Mouse (Mus musculus) ES-Bruce4 (cell line): Measurements from ENCODE around the gene Pigq. TPM values are rescaled to one million over a fixed set of nuclear protein-coding genes. Genes with fewer than 3 reads are reported as not detected.
A peak's percentile ranks its signal among the peaks of the same experiment; 100 is the strongest.

Source experiments
- H3K27ac ChIP-seq: 2 replicates; pipeline ENCODE4 v1.5.1; 2012; ENCODE audit warnings: low read length, inconsistent platforms; ENCODE audit not compliant: insufficient read depth
- H3K27me3 ChIP-seq: 2 replicates; pipeline ENCODE4 v1.6.1; 2012; ENCODE audit warnings: mild to moderate bottlenecking, low read length, inconsistent platforms; ENCODE audit not compliant: control insufficient read depth, poor library complexity, insufficient read depth, severe bottlenecking
- H3K36me3 ChIP-seq: 2 replicates; pipeline ENCODE4 v1.6.1; 2012; ENCODE audit warnings: inconsistent platforms, mild to moderate bottlenecking, low read length, moderate library complexity; ENCODE audit not compliant: control insufficient read depth, poor library complexity, insufficient read depth, severe bottlenecking
- H3K4me1 ChIP-seq: one replicate; pipeline ENCODE4 v1.8.1; 2011; ENCODE audit warnings: low read length; ENCODE audit not compliant: control insufficient read depth, insufficient read depth
- H3K4me3 ChIP-seq: 2 replicates; pipeline ENCODE4 v1.5.1; 2011; ENCODE audit warnings: low read depth, mild to moderate bottlenecking, low read length
- H3K9ac ChIP-seq: 2 replicates; pipeline ENCODE4 v1.6.1; 2012; ENCODE audit warnings: low read depth, mild to moderate bottlenecking, inconsistent platforms; ENCODE audit not compliant: poor library complexity, severe bottlenecking
- H3K9me3 ChIP-seq: replicated peaks from 2 replicates; pipeline ENCODE4 v1.6.1; 2012; ENCODE audit warnings: mild to moderate bottlenecking, low read length, inconsistent platforms; ENCODE audit not compliant: control insufficient read depth, poor library complexity, insufficient read depth, severe bottlenecking
- CTCF ChIP-seq: IDR thresholded peaks from one replicate; pipeline ENCODE4 v1.8.1; 2011; ENCODE audit warnings: low read depth, low read length
- EP300 ChIP-seq: IDR thresholded peaks from 2 replicates; pipeline ENCODE4 v1.6.1; 2011; ENCODE audit warnings: low read depth, low read length; ENCODE audit not compliant: insufficient read depth
- POLR2A ChIP-seq: IDR thresholded peaks from one replicate; pipeline ENCODE4 v1.8.1; 2011; ENCODE audit warnings: low read length; ENCODE audit not compliant: insufficient read depth
- polyA plus RNA-seq: library from polyadenylated mRNA; stranded (reverse); fragments of >200 nt; gene quantifications from 2 replicates; pipeline ENCODE4 v1.2.4, GENCODE M21; 2011; ENCODE audit warnings: low read depth; ENCODE audit not compliant: missing spikeins, insufficient read depth, insufficient read length

Pigq gene
- polyA plus RNA-seq, 1 experiment = 62.8 TPM

GRCm38 (mm10) chr17:25955736-25956135 lies 11.0 kb upstream of the Pigq start:
- H3K9me3 ChIP-seq = no peaks in the 10 kb centered on the region
- no peak overlapping the region for H3K27ac ChIP-seq
- H3K9ac ChIP-seq = no peak overlapping the region
- TF ChIP-seq EP300 (no peak), CTCF (no peak), POLR2A (no peak)
- H3K4me3 ChIP-seq = no peak overlapping the region
- H3K27me3 ChIP-seq = no peaks in the 10 kb centered on the region
- no peaks in the 10 kb centered on the region for H3K4me1 ChIP-seq
- H3K36me3 ChIP-seq = no peaks in the 10 kb centered on the region

GRCm38 (mm10) chr17:25954671-25955070 lies 9.9 kb upstream of the Pigq start:
- no peak overlapping the region for H3K9ac ChIP-seq
- no peaks in the 10 kb centered on the region for H3K36me3 ChIP-seq
- no peak overlapping the region for H3K27ac ChIP-seq
- no peak overlapping the region for H3K4me3 ChIP-seq
- H3K4me1 ChIP-seq = no peaks in the 10 kb centered on the region
- TF ChIP-seq EP300 (no peak), CTCF (no peak), POLR2A (no peak)
- no peaks in the 10 kb centered on the region for H3K9me3 ChIP-seq
- H3K27me3 ChIP-seq = no peaks in the 10 kb centered on the region

DNA sequence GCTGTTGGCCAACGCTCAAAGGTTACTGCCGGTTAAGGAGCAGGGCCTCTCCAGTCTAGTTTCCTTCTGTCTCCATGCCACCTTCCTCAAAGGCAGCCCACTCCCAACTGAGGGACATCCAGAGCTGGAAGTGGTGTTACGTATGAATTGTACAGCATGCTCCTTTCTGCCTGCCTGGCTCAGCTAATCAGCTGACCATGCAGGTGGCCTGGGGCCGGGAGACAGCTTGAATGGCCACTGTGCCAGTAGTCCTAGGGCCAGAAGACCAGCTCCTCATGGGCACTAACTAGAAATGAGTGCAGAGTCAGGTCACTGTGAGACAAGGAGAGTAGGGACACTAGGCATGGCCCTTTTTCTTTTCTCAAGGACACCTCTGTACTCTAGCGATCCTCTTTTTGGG lies 8.4 kb upstream of the Pigq start:
- H3K27me3 ChIP-seq = no peaks in the 10 kb centered on the region
- TF ChIP-seq POLR2A (no peak), CTCF (no peak), EP300 (no peak)
- H3K4me1 ChIP-seq = no peaks in the 10 kb centered on the region
- H3K9me3 ChIP-seq = no peaks in the 10 kb centered on the region
- no peak overlapping the region for H3K4me3 ChIP-seq
- H3K9ac ChIP-seq = no peak overlapping the region
- H3K27ac ChIP-seq = no peak overlapping the region
- no peaks in the 10 kb centered on the region for H3K36me3 ChIP-seq

DNA sequence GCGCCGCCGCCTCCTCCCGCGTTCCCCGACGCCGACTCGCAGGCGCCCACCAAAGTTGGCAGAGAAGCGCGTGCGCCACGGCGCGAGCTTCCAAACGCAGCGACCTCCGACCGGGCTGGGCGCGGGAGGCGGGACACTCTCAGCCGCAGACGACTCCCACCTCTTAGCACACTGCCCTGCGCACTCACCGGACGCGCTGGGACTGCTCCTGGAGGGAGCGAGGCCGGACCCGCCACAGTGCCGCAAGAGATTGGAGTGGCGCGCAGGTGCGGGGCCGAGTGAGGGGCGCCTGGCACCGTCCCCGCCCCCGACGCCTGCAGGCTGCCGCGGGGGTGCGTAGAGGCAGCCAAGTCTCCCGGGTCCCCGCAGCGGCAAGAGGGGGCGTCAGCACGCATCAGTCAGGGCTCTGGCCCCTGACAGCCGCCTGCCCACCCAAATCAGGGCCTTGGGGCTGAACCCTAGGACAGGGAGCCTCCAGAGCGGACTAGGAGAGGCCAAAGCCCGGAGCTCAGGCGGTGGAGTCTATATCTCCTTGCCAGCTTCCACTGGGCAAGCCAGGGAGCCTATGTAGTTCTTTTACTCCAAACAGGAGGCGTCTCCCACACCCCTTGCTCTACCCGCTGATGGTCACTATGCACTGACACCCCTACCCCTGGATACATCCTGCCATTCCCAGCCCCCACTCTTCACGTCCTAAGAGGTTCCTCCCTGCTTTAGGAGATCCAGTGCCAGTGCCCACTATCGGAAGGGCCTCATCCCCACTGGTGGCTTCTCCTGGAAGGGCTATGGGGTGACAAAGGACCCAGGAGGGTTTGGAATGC lies 7.3 kb upstream of the Pigq start, which contains the start of gene A930017K11Rik:
Gene A930017K11Rik, minus strand, starts transcription at position 763 of the 821 bp plus-strand sequence.
- H3K27ac ChIP-seq = no peak within 1 kb of the TSS
- H3K36me3 ChIP-seq = no peaks in the 10 kb centered on the region
- no peaks in the 10 kb centered on the region for H3K27me3 ChIP-seq
- peak within 1 kb of the TSS; percentile 47 for H3K9ac ChIP-seq
- H3K9me3 ChIP-seq = no peaks in the 10 kb centered on the region
- no peaks in the 10 kb centered on the region for H3K4me1 ChIP-seq
- TF ChIP-seq EP300 (no peak), POLR2A (no peak), CTCF (no peak)
- H3K4me3 ChIP-seq = peak within 1 kb of the TSS; percentile 76

DNA sequence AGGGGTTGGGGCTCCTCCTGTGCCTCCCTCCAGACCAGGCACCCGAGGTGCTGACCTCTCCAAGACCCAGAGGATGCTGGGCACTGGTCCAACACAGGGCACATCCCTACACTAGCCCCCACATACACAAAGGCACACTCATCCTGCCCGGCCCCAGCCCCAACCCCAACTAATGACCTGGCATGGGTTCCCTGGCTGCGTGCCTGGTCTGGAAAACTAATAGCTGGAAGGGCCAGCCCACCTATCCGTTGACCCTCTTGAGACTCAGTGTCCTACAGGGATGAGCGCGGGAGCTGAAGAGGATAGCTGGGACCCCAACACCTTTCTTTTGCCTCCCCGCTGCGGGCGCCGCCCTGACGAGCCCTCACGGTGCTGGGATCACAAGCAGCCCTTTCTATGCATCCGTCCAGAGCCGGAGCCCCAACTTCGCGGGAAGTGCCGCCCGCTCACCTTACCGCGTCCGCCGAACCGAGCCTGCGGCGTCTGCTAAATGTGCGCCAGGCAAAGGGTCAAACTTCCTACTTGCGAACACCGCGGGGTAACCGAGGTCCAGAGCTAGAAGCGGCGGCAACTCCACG lies 6.6 kb upstream of the Pigq start:
- Histone ChIP-seq H3K9me3 (no peaks in the 10 kb centered on the region), H3K36me3 (no peaks in the 10 kb centered on the region), H3K9ac (peak overlapping the region; percentile 47), H3K4me1 (no peaks in the 10 kb centered on the region), H3K27ac (no peak overlapping the region), H3K27me3 (no peaks in the 10 kb centered on the region), H3K4me3 (peak overlapping the region; percentile 76)
- TF ChIP-seq POLR2A (no peak), CTCF (no peak), EP300 (no peak)

DNA sequence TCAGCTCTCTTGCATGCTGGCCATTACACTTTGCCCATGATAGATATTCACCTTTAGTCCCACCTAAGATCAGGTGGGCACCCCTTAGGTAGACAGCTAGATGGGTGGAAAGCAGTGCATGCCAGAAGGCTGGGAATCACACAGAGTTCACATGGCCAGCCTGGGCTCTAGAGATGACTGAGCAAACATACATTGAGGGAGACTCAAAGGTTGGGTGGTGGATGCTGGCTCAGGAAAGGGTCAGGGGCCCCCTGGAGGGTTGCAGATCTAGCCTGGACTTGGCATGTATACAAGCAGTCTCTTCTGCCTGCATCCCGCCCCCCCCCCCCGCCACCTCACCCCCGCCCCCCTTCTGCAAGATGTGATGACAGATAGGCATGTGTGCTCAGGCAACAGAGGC lies 6.0 kb upstream of the Pigq start:
- Histone ChIP-seq H3K27me3 (no peaks in the 10 kb centered on the region), H3K4me3 (0 out of 2 replicates have a peak overlapping the region, but pooled peaks have one; percentile 76), H3K4me1 (no peaks in the 10 kb centered on the region), H3K9me3 (no peaks in the 10 kb centered on the region), H3K9ac (no peak overlapping the region), H3K27ac (no peak overlapping the region), H3K36me3 (no peaks in the 10 kb centered on the region)
- TF ChIP-seq CTCF (no peak), POLR2A (no peak), EP300 (no peak)
